Mouse (Mus musculus) heart, postnatal 0 days (tissue): ENCODE results near the gene Rab4a. TPM values are rescaled to one million over a fixed set of nuclear protein-coding genes. Genes with fewer than 3 reads are reported as not detected.
"Not testable (repeated sequence)": the region's sequence is repeated elsewhere in the genome, so short reads cannot be mapped to it uniquely, and the experiment has no call there.

ENCODE experiments used
- ATAC-seq: fragments of 200-750 bp; cut with Nextera tagmentation; 2 replicates; pipeline ENCODE4 v1.8.0; 2017; ENCODE audit warnings: low read depth, moderate number of reproducible peaks, moderate library complexity; ENCODE audit not compliant: insufficient read depth
- DNase-seq: peaks from one replicate; pipeline ENCODE4 v3.0.0-alpha.2; 2016; ENCODE audit warnings: low spot score
- H3K27ac ChIP-seq: fragments of 300-500 bp; sonication (generic); 2 replicates; pipeline ENCODE4 v1.5.1; 2014; ENCODE audit warnings: low read depth, mild to moderate bottlenecking
- H3K27me3 ChIP-seq: fragments of 300-500 bp; sonication (generic); 2 replicates; pipeline ENCODE4 v1.6.1; 2014; ENCODE audit warnings: low read length, mixed read lengths; ENCODE audit not compliant: control insufficient read depth, insufficient read depth
- H3K36me3 ChIP-seq: fragments of 300-500 bp; sonication (generic); replicated peaks from 2 replicates; pipeline ENCODE4 v1.6.1; 2014; ENCODE audit warnings: low read length, mixed read lengths; ENCODE audit not compliant: control insufficient read depth, insufficient read depth
- H3K4me1 ChIP-seq: fragments of 300-500 bp; sonication (generic); 2 replicates; pipeline ENCODE4 v1.6.1; 2014; ENCODE audit warnings: antibody characterized with exemption; ENCODE audit not compliant: control insufficient read depth, insufficient read depth
- H3K4me2 ChIP-seq: fragments of 300-500 bp; sonication (generic); 2 replicates; pipeline ENCODE4 v1.6.1; 2014; ENCODE audit warnings: low read depth, mild to moderate bottlenecking, low read length, moderate library complexity
- H3K4me3 ChIP-seq: fragments of 300-500 bp; sonication (generic); 2 replicates; pipeline ENCODE4 v1.5.1; 2014; ENCODE audit warnings: low read depth, low read length
- H3K9ac ChIP-seq: fragments of 300-500 bp; sonication (generic); replicated peaks from 2 replicates; pipeline ENCODE4 v1.6.1; 2014; ENCODE audit warnings: low read depth, low read length, mixed read lengths
- H3K9me3 ChIP-seq: fragments of 300-500 bp; sonication (generic); replicated peaks from 2 replicates; pipeline ENCODE4 v1.6.1; 2016; ENCODE audit warnings: low read length; ENCODE audit not compliant: control insufficient read depth
- CTCF ChIP-seq: IDR thresholded peaks from 2 replicates; pipeline ENCODE4 v1.5.1; 2016; ENCODE audit warnings: antibody characterized with exemption, control low read depth, low read depth
- EP300 ChIP-seq: IDR thresholded peaks from 2 replicates; pipeline ENCODE4 v1.6.1; 2016; ENCODE audit warnings: antibody characterized with exemption, low read depth
- WGBS: fragments of 180-500 bp; shearing (Covaris S2); extraction: QIAGEN DNeasy Blood & Tissue Kit; methylation state at CpG from one replicate; pipeline ENCODE4 v1.1.7; 2014; 5-methylcytosine and 5-hydroxymethylcytosine counted together
- polyA plus RNA-seq: library from polyadenylated mRNA; unstranded; fragments of >200 nt; fragmentation: Nextera tagmentation; extraction: Ambion mirVana; gene quantifications from 2 replicates; pipeline ENCODE4 v1.2.1, GENCODE M21; 2015
- total RNA-seq: library from RNA; depleted of rRNA; stranded (reverse); fragments of >200 nt; gene quantifications from 2 replicates; pipeline ENCODE4 v1.2.3, GENCODE M21; 2014; ENCODE audit warnings: low replicate concordance

Rab4a gene
- total and polyA plus RNA-seq, 2 experiments from 2014 or later: 13.7 to 30.1 TPM

- Histone ChIP-seq H3K4me2 (no peak overlapping the region), H3K4me1 (peaks cover 8% of the 10 kb centered on the region), H3K9me3 (no peaks in the 10 kb centered on the region), H3K36me3 (no peaks in the 10 kb centered on the region), H3K27ac (no peak overlapping the region), H3K9ac (no peak overlapping the region), H3K27me3 (no peaks in the 10 kb centered on the region), H3K4me3 (no peak overlapping the region)
- ATAC-seq (no peak), DNase-seq (no peak)
- WGBS: 77% methylated on average over 6 of the region's 6 CpGs
- TF ChIP-seq CTCF (no peak), EP300 (no peak)
These were observed 2.2 kb downstream of the Rab4a start for GRCm38 (mm10) chr8:123807852-123808573.

GRCm38 (mm10) chr8:123808671-123809070 is 2.9 kb downstream of the Rab4a start:
- no peaks in the 10 kb centered on the region for H3K9me3 ChIP-seq
- no peak overlapping the region for H3K4me3 ChIP-seq
- TF ChIP-seq EP300 (no peak), CTCF (no peak)
- peaks cover 8% of the 10 kb centered on the region for H3K4me1 ChIP-seq
- DNase-seq: no peak
- WGBS: 82% methylated on average over 7 of the region's 7 CpGs
- no peak for ATAC-seq
- H3K9ac ChIP-seq: no peak overlapping the region
- H3K36me3 ChIP-seq: no peaks in the 10 kb centered on the region
- H3K27me3 ChIP-seq: no peaks in the 10 kb centered on the region
- no peak overlapping the region for H3K4me2 ChIP-seq
- H3K27ac ChIP-seq: no peak overlapping the region

- not testable (repeated sequence) for ATAC-seq, H3K4me1 ChIP-seq, H3K36me3 ChIP-seq, H3K4me2 ChIP-seq, H3K27me3 ChIP-seq, H3K27ac ChIP-seq, H3K4me3 ChIP-seq, H3K9ac ChIP-seq, DNase-seq, H3K9me3 ChIP-seq
- 85% methylated on average over 4 of the region's 4 CpGs for WGBS
These were observed 3.6 kb downstream of the Rab4a start for GRCm38 (mm10) chr8:123809342-123809741.

GRCm38 (mm10) chr8:123812227-123812626 is 6.4 kb downstream of the Rab4a start:
- no peak for TF ChIP-seq CTCF
- TF ChIP-seq EP300: no peak
- DNase-seq (no peak), ATAC-seq (no peak)
- H3K4me2 ChIP-seq: no peak overlapping the region
- WGBS: 91% methylated on average over 5 of the region's 5 CpGs
- no peaks in the 10 kb centered on the region for H3K9me3 ChIP-seq
- no peaks in the 10 kb centered on the region for H3K27me3 ChIP-seq
- H3K4me3 ChIP-seq: no peak overlapping the region
- H3K36me3 ChIP-seq: no peaks in the 10 kb centered on the region
- no peak overlapping the region for H3K9ac ChIP-seq
- H3K27ac ChIP-seq: no peak overlapping the region
- no peaks in the 10 kb centered on the region for H3K4me1 ChIP-seq

- H3K9me3 ChIP-seq: no peaks in the 10 kb centered on the region
- H3K4me1 ChIP-seq: no peaks in the 10 kb centered on the region
- H3K27me3 ChIP-seq: no peaks in the 10 kb centered on the region
- WGBS: 77% methylated on average over 16 of the region's 16 CpGs
- DNase-seq (no peak), ATAC-seq (no peak)
- H3K4me2 ChIP-seq: no peak overlapping the region
- H3K9ac ChIP-seq: no peak overlapping the region
- no peak overlapping the region for H3K27ac ChIP-seq
- no peak overlapping the region for H3K4me3 ChIP-seq
- no peaks in the 10 kb centered on the region for H3K36me3 ChIP-seq
- TF ChIP-seq EP300 (no peak), CTCF (no peak)
These were observed 7.5 kb downstream of the Rab4a start for GRCm38 (mm10) chr8:123813173-123813891.
